ENCODE assay signal across 20 mouse cellular contexts in genomic region chr6:110982013-110982412, GRCm38 (mm10).
DNase-seq lines count a peak whose midpoint lies in the region; ATAC-seq and TF ChIP-seq lines count a peak whose summit lies in the region.
"Had no signal": no experiment of that assay in that cellular context is flagged by ENCODE, and none has a peak within 500 bp of the region (broad histone marks: within the 10 kb centered on the region; RNA-seq: fewer than 3 reads in every experiment).

No protein-coding gene starts in this region.

- no peak for TF ChIP-seq CTCF in forebrain, postnatal 0 days (IDR thresholded peaks at IDR 0.05; ENCODE audit: low read depth)
- no peak for TF ChIP-seq CTCF in midbrain, postnatal 0 days (IDR thresholded peaks at IDR 0.05)

- no peaks in the 10 kb centered on the region for H3K27me3 ChIP-seq in forebrain, postnatal 0 days (ENCODE audit: insufficient read depth, low read length)
- no peaks in the 10 kb centered on the region for H3K27me3 ChIP-seq in forebrain, embryonic 12.5 days
- no peaks in the 10 kb centered on the region for H3K27me3 ChIP-seq in midbrain, postnatal 0 days (ENCODE audit: insufficient read depth, low read length)
- H3K27me3 ChIP-seq in midbrain, embryonic 13.5 days, result no peaks in the 10 kb centered on the region
- H3K27me3 ChIP-seq: CH12.LX; midbrain, embryonic 15.5 days; neural tube, embryonic 13.5 days had no signal

- H3K4me1 ChIP-seq in forebrain, postnatal 0 days (ENCODE audit: insufficient read depth), result no peaks in the 10 kb centered on the region
- H3K4me1 ChIP-seq in forebrain, embryonic 12.5 days, result no peaks in the 10 kb centered on the region
- H3K4me1 ChIP-seq in midbrain, postnatal 0 days (ENCODE audit: insufficient read depth, low read length), result no peaks in the 10 kb centered on the region
- no peaks in the 10 kb centered on the region for H3K4me1 ChIP-seq in midbrain, embryonic 13.5 days (replicated peaks)
- H3K4me1 ChIP-seq: midbrain, embryonic 15.5 days; neural tube, embryonic 13.5 days had no signal

- no peak overlapping the region for H3K27ac ChIP-seq in forebrain, postnatal 0 days (ENCODE audit: low read depth, low read length)
- no peak overlapping the region for H3K27ac ChIP-seq in forebrain, embryonic 12.5 days
- no peak overlapping the region for H3K27ac ChIP-seq in midbrain, postnatal 0 days (ENCODE audit: low read depth, low read length)
- H3K27ac ChIP-seq in midbrain, embryonic 13.5 days, result no peak overlapping the region
- H3K27ac ChIP-seq: hindbrain, embryonic 14.5 days; kidney, postnatal 0 days; midbrain, embryonic 15.5 days; neural tube, embryonic 13.5 days; stomach, postnatal 0 days had no signal

- H3K4me2 ChIP-seq in forebrain, postnatal 0 days (ENCODE audit: low read depth), result no peak overlapping the region
- H3K4me2 ChIP-seq in forebrain, embryonic 12.5 days, result no peak overlapping the region
- H3K4me2 ChIP-seq in midbrain, postnatal 0 days (ENCODE audit: low read depth, low read length, poor library complexity, severe bottlenecking), result no peak overlapping the region
- no peak overlapping the region for H3K4me2 ChIP-seq in midbrain, embryonic 13.5 days (replicated peaks)
- H3K4me2 ChIP-seq: hindbrain, embryonic 14.5 days; midbrain, embryonic 15.5 days; neural tube, embryonic 13.5 days had no signal

- no peaks in the 10 kb centered on the region for H3K36me3 ChIP-seq in forebrain, postnatal 0 days (ENCODE audit: insufficient read depth)
- no peaks in the 10 kb centered on the region for H3K36me3 ChIP-seq in forebrain, embryonic 12.5 days (replicated peaks)
- no peaks in the 10 kb centered on the region for H3K36me3 ChIP-seq in midbrain, postnatal 0 days (ENCODE audit: insufficient read depth, low read length)
- H3K36me3 ChIP-seq in midbrain, embryonic 13.5 days, result no peaks in the 10 kb centered on the region
- H3K36me3 ChIP-seq: G1E; midbrain, embryonic 15.5 days; neural tube, embryonic 13.5 days had no signal

- no peak overlapping the region for H3K9ac ChIP-seq in forebrain, postnatal 0 days
- H3K9ac ChIP-seq in forebrain, embryonic 12.5 days, result no peak overlapping the region
- no peak overlapping the region for H3K9ac ChIP-seq in midbrain, postnatal 0 days (replicated peaks; ENCODE audit: low read length, poor library complexity, severe bottlenecking)
- H3K9ac ChIP-seq in midbrain, embryonic 13.5 days (replicated peaks), result no peak overlapping the region
- H3K9ac ChIP-seq: hindbrain, embryonic 14.5 days; midbrain, embryonic 15.5 days; neural tube, embryonic 13.5 days had no signal

- DNase-seq in forebrain, postnatal 0 days, result peak; percentile 74
- DNase-seq in midbrain, postnatal 0 days (ENCODE audit: low spot score), result peak; percentile 11
- peak; percentile 39 for DNase-seq in brain, embryonic 18.5 days (ENCODE audit: low read depth, low spot score)
- DNase-seq in retina, postnatal 1 day, result no peak
- DNase-seq in c-Kit-positive CD71-positive TER-119-positive erythroid progenitor cells, embryonic 14.5 days (ENCODE audit: low spot score), result no peak
- DNase-seq: adrenal gland, adult 2 months; cerebellum, adult 9-10 months; kidney, adult 18-20 months; lung, postnatal 4 days had no signal

- no peaks in the 10 kb centered on the region for H3K9me3 ChIP-seq in forebrain, postnatal 0 days (ENCODE audit: low read length)
- no peaks in the 10 kb centered on the region for H3K9me3 ChIP-seq in forebrain, embryonic 12.5 days
- no peaks in the 10 kb centered on the region for H3K9me3 ChIP-seq in midbrain, postnatal 0 days (ENCODE audit: low read length)
- H3K9me3 ChIP-seq in midbrain, embryonic 13.5 days, result no peaks in the 10 kb centered on the region
- H3K9me3 ChIP-seq: G1E; midbrain, embryonic 15.5 days; neural tube, embryonic 13.5 days had no signal

- no peak overlapping the region for H3K4me3 ChIP-seq in forebrain, postnatal 0 days (ENCODE audit: low read depth, low read length)
- H3K4me3 ChIP-seq in forebrain, embryonic 12.5 days (replicated peaks), result no peak overlapping the region
- no peak overlapping the region for H3K4me3 ChIP-seq in midbrain, postnatal 0 days (ENCODE audit: low read depth, low read length)
- no peak overlapping the region for H3K4me3 ChIP-seq in midbrain, embryonic 13.5 days (replicated peaks)
- H3K4me3 ChIP-seq: midbrain, embryonic 15.5 days; myocyte; neural tube, embryonic 13.5 days had no signal

- peak; percentile 64; the same call in 1 of the 2 replicates for ATAC-seq in forebrain, postnatal 0 days
- ATAC-seq in forebrain, embryonic 12.5 days (ENCODE audit: low FRiP score), result no peak
- no peak for ATAC-seq in midbrain, postnatal 0 days (ENCODE audit: low FRiP score)
- ATAC-seq in midbrain, embryonic 13.5 days, result no peak
- ATAC-seq: inflammation-experienced regulatory T-cells, adult 6 months; midbrain, embryonic 15.5 days had no signal

- 60% methylated on average over 5 of the region's 5 CpGs for WGBS in forebrain, postnatal 0 days
- 90% methylated on average over 5 of the region's 5 CpGs for WGBS in forebrain, embryonic 12.5 days
- 81% methylated on average over 5 of the region's 5 CpGs for WGBS in midbrain, postnatal 0 days
- WGBS in midbrain, embryonic 13.5 days, result 91% methylated on average over 5 of the region's 5 CpGs

Comparison
In these comparisons a context has a peak if more than half of its experiments do, and no peak if none do; other contexts are left out.
1. DNase-seq: peak in forebrain, postnatal 0 days (single experiment), midbrain, postnatal 0 days (single experiment) and brain, embryonic 18.5 days (single experiment); none in retina, postnatal 1 day (single experiment) and c-Kit-positive CD71-positive TER-119-positive erythroid progenitor cells, embryonic 14.5 days (single experiment).